Mouse (Mus musculus) hindlimb bud, embryonic 11.5 days (tissue): ENCODE results near the gene Gramd1b.

Source experiments
- DNase-seq: peaks from one replicate; pipeline ENCODE4 v3.0.0-alpha.2; 2012; ENCODE audit warnings: low read depth, low spot score; ENCODE audit errors: extremely low spot score

Gramd1b gene

GRCm38 (mm10) chr9:40279438-40279837, 251.7 kb downstream of the Gramd1b start:
- no peak for DNase-seq

- DNase-seq: no peak
Observed at GRCm38 (mm10) chr9:40277671-40278070, 253.5 kb downstream of the Gramd1b start.

GRCm38 (mm10) chr9:40275904-40276303, 255.3 kb downstream of the Gramd1b start:
- no peak for DNase-seq

GRCm38 (mm10) chr9:40272822-40273221, 258.4 kb downstream of the Gramd1b start:
- DNase-seq: no peak

GRCm38 (mm10) chr9:40271075-40271474, 260.1 kb downstream of the Gramd1b start:
- no peak for DNase-seq

- DNase-seq: peak; percentile 6
Observed at GRCm38 (mm10) chr9:40269880-40270279, 261.3 kb downstream of the Gramd1b start.

GRCm38 (mm10) chr9:40269103-40269861, 261.9 kb downstream of the Gramd1b start, which contains the start of gene Scn3b:
Scn3b (plus strand) TSS chr9:40269217.
- peak; percentile 26 for DNase-seq

DNA sequence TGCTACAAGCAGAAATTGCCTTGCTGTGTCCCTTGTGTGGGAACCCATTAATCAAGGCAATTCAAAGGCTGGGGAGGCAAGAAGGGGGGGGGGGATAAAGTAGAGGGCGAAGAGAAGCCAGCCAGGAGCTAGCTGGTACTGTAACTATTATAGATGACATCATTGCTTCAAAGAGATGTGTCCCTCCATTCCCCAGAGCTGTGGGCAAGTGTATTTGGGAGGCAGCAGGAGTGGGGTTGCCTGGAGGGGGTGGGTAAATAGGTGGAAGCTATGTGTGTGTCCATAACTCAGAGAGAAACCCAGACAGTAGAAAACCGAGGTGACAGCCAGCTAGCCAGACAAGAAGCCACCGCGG, 262.5 kb downstream of the Gramd1b start:
- DNase-seq: no peak

- no peak for DNase-seq
Observed at GRCm38 (mm10) chr9:40268040-40268747, 263.0 kb downstream of the Gramd1b start.

- DNase-seq: no peak
Observed at GRCm38 (mm10) chr9:40263874-40264273, 267.3 kb downstream of the Gramd1b start.

GRCm38 (mm10) chr9:40252459-40252858, 278.7 kb downstream of the Gramd1b start:
- DNase-seq: no peak

DNA sequence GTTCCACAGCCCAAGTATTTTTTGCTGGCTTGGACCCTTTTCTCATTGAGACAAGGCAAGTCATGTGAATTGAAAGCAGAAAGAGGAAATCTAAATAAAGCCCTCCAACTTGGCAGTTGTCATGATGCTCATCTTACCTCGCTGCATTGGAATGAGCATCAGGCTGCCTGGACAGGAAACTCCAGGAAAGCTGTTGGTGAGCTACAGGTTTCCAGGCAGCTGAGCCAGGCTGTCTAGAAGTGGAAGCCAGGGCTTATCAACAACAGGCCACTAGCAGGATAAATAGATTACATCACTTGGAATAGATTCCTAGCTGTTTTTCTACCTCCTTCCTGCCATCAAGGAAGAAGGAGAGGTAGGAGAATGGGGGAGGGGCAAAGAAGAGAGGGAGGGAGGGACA, 282.1 kb downstream of the Gramd1b start:
- no peak for DNase-seq

GRCm38 (mm10) chr9:40246702-40247101, 284.5 kb downstream of the Gramd1b start:
- no peak for DNase-seq

DNA sequence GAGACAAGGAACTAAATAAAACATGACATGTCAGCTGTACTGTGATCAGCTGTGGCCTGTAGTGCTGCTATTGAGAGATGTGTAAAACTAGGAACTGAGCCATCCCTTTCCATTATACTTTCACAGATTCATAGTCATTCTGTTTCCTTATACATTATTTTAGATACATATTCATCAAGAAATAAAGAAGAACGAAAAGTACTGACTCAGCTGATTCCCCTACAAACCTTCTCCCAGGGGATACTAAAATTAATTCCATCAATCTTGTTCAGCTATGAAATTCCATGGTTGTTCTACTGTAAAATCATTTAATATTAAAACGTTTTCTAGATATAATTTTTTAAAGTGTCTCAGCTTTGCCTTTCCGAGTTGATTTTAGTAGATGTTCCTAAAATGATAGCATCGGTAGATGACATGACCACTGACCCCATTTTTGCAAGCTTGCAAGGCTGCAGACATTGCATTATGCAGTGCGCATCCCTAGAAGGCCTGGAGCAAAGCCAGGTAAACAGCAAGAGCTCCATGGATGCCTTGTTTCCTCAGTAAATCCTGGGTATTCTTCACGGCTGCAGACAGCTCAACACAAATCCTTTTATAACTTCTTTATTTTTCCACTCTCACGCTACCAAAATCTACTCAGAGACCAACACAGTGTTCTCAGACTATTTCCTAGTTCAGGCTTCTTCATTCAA, 285.1 kb downstream of the Gramd1b start:
- DNase-seq: no peak

GRCm38 (mm10) chr9:40245466-40245865, 285.7 kb downstream of the Gramd1b start:
- no peak for DNase-seq
